Mouse (Mus musculus): ENCODE measurements around the gene Slc43a2.

The Slc43a2 gene

GRCm38 (mm10) chr11:75530325-75530724, 1.2 kb upstream of the Slc43a2 start:
- peak; percentile 92 to 93 for DNase-seq

DNA sequence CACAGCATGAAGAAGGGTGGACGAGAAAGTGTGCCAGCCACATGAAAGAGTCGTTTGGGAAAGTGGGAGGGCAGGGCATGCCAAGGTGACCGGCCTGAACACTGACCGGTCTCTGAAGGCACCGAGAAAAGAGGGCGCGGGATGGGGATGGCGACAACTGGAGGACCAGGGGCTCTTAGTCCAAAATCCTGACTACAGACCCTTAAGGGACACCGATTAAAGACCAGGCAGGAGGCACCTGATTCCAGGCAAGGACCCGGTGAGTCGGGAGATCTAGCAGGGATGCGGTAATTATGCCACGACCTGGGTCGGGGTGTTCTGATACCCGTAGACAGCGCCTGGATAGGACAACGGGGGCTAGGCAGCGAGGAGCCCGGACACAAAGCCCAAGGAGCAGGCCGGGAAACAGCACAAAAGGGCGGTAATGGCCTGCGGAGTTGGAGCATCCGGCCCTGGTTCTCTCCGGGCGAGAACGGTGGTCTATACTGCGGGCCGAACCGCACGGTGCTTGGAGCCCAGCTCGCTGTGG, 585 bp upstream of the Slc43a2 start:
- peak in 1 of 2 experiments; percentile 54 for DNase-seq

- DNase-seq = peak; percentile 52 to 74
These were observed 1.1 kb downstream of the Slc43a2 start for GRCm38 (mm10) chr11:75532340-75533277.

GRCm38 (mm10) chr11:75533314-75534015, 2.0 kb downstream of the Slc43a2 start:
- no peak for DNase-seq

DNA sequence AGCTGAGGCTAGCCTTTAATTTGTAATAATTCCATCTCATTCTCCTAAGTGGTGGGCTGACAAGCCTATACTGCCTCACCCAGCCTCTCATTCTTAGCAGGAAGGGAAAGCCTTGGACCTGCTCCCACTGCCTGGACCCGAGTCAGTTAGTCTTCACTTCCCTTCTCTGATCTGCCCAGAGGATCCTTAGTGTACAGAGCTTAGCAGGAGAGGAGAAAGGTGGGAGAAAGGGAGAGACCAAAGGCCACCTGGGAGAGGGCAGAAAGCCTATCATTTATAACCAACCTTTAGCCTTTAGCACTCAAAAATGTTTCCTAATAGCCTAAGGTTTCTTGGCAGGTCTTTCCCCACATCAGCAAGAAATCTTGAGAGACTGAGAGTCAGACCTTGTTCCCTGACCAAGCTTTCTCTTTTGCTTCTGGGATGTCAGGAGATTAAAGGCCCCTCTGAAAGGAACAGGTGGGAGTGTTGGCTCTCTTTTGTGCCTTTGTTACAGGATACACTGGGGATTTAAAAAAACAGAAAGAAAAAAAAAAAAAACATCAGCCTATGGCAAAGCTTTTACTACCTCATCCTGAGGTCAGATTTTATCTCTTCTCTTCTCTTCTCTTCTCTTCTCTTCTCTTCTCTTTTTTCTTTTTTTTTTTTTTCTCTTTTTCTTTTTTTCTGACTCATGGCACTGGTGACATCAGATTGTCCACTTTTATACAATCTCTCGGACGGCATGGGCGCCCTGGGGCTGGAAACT, 3.0 kb downstream of the Slc43a2 start:
- DNase-seq = no peak

DNA sequence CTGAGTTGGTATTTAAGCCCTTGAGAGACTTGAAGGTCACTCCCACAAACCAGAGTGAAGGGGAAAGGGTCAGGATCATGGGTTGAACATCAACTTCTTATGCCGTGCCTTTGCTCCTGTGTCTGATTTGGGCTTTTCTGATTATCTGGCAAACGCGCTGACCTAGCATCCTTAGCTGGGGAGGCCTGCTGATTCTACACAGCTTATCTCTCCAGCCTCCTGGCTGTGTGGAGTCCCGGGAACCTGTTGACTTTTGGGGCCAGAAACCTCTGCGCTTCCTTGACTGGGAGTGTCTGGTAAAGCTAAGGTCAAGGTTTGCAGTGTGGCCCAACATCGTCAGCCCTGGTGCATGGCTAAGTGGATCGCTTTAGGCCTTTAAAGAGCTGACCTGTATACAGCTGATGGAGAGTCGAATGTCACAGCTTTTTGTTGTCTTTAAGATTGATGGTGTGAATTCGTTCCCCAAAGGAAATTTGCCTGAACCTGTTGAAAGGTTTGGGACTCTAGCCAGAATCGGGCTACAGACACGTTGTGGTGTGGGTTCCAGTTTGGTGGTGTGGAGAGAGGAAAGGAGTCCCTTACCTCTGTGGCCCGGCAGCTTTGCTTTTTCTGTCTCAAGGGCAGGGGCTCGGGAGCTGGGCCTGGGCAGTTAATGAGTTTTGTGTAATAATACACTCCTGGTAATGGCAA, 3.8 kb downstream of the Slc43a2 start:
- DNase-seq = no peak

DNA sequence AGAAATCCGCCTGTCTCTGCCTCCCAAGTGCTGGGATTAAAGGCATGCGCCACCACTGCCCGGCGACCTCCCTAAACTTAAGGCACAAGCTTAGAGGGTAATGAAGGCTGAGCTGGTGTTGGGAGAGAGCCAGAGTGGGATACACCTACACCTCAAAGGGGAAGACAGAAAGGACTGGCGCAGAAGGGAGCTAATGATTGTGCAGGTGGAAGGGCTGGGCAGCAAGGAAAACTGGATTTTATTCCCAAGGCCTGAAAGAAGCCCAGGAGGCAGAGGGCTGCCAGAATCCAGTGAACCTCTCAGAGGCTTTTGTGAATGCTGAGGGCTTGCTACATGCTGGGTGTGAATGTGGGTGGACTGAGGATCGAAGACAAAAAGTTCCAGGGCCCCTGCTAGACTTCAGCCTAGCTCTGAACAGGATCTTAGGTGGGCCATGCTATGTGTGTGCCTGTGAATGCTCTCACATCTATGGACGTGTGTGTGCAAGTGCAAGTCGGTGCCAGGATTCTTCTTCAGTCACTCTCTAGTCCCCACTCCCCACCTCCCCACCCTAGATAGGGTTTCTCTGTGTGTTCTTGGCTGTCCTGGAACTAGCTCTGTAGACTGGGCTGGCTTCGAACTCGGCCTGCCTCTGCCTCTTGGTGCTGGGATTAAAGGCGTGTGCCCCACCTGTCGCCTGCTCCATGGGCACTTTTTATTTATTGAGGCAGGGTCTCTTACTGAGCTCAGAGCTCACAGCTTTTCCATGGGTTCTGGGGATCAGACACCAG, 4.9 kb downstream of the Slc43a2 start:
- no peak for DNase-seq

DNA sequence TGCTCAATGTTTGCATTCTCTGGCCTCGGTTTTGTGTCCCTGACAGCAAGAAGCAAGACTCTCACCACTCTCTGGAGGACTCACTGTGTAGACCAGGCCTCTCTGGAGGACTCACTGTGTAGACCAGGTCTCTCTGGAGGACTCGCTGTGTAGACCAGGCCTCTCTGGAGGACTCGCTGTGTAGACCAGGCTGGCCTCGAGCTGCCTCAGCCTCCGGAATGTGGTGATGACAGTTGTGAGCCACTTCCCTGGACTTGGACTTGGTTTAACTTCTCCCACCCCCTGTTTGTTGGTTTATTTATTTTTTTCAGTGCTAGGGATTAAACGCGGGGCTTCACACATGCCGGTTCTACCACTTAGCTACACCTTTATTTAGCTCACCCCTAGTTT, 5.5 kb downstream of the Slc43a2 start:
- no peak for DNase-seq

DNA sequence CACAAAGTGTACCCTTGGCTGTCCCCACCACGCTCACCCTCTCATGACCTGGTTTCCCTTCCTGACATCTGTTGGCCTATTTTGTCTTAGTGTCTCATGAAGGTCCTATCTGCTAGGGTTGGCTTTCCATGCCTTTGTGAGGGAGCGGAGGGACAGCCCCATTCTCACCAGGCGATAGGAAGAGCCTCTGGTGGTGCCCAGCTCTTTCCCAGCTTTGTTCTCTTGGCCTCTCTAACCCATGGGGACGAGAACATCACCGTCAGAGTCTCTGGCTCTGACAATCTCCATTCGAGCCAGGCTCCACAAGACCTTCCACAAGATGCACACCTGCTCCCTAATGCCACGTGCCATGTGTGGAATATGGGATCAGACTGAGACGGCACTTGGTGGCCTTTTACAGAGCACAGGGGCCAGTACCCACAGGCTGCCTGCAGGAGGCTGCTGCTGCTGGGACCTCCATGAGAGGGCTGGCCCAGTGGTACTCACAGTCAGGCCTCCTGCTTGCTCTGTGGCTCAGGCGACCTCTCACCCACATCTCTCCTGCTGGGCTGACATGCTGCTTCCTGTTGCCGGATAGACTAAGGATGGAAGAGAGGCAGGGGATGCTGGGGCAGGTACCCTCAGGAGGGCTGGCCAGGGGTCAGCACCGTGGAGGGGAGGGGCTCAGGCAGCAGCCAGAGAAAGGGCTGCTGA, 6.1 kb downstream of the Slc43a2 start:
- peak; percentile 55 to 71 for DNase-seq

DNA sequence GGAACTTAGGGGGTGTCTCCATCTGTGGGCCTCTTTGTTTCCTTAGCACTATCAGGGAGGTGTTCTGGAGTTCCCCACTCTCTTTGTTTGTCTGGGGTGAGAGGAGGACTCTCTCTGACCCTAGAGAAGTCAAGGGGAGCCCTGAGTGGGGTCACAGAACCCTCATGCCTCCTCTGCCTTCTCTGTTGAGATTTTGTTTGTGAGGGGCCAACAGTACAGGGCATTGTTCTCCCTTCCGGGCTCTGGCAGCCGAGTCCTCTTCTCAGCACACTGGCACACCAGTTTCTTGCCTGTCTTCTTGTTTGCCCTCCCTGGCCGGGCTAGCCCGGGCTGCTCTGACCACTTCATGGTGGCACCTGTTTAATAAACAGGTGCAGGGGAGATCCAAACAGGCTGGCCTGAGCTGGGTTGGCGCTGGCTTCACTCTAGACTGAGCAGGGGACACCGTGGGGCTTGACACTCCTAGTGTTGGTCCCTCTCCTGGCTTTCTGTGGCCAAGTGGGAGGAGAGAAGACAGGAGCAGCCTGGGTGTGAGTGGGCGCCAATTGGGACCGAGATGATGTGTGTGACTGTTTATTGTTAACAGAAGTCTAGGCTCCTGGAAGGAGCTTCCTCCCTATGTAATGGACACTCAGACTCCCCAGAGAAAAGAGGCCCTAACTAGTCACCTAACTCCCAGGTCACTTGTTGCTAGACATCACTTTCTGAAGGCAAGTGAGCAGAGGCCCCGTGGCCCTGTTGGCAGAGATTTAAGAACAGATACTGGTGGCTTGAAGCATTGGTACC, 6.9 kb downstream of the Slc43a2 start:
- no peak for DNase-seq

DNA sequence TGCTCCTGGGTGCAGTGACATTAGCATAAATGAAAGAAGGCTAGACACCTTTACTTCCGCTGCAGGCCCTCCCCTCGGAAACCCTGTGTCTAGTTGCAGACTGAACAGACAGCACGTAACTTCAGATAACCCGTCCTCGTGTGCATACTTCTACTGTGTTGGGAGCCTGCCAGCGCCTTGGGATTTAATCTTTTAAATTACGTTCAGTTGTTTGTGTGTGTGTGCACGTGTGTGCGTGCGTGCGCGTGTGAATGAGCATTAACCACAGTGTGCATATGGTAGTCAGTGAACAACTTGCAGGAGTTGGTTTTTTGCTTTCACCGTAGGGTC, 7.4 kb downstream of the Slc43a2 start:
- no peak for DNase-seq

- DNase-seq = no peak
These were observed 8.7 kb downstream of the Slc43a2 start for GRCm38 (mm10) chr11:75540209-75540608.

- DNase-seq = peak in 1 of 2 experiments; percentile 51
These were observed 9.5 kb downstream of the Slc43a2 start for GRCm38 (mm10) chr11:75540710-75541581.

DNA sequence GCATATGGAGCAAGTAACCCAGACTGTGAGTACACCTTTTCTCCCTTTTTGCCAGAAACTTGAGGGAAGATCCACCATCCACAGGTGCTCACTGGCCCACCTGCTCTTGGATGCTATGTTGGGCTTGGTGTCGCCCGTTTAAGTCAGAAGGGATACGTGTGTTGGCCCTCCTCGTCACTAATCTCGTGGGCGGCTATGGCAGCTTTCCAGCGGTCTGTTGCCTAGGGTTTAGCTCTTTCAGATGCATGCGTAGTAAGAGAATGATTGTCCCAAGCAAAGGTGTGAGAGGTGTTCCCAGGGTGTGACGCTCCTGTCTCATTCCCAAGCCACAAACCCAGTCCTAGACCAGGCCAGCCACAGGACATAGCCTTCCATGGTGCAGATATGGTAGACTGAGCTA, 13.2 kb downstream of the Slc43a2 start:
- DNase-seq = no peak

DNA sequence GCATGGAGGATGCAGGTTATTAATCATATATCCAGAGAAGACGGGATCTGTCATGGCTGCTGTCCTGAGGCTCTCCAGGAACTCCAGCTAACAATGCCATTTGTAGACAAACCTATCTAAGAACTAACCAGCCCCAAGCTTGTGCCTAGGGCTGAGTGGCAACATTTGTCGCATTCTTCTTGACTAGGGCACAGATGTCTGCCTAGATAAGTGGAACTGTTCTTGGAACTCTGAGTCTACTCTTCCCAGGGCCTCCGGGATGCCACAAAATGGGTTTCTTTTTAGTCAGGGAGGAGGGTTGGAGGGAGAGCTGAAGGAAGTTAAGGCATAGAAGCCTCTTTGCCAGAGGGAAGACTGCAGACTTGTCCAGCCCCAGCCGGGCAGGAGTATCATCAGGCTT, 14.6 kb downstream of the Slc43a2 start:
- no peak for DNase-seq

DNA sequence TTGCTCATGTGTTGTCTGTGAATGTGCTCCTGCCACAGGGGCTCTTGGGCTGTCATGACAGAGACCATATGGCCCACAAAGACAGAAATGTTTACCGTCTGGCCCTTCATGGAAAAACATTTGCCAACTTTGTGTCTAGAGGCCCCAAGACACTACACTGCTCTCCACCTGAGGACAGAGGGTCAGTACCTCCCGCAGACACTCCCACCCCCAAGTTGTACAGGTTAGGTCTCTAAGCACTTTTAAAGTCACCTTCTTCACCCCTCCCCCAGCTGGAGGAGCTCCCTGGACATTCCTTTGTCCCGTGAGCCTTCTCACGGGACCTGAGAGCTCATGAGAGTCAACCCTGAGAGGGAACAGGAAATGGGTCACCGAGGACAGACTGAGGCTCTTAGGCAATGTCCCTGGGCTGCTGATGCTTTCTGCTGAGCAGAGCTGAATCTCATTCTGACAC, 18.2 kb downstream of the Slc43a2 start:
- DNase-seq = no peak

DNA sequence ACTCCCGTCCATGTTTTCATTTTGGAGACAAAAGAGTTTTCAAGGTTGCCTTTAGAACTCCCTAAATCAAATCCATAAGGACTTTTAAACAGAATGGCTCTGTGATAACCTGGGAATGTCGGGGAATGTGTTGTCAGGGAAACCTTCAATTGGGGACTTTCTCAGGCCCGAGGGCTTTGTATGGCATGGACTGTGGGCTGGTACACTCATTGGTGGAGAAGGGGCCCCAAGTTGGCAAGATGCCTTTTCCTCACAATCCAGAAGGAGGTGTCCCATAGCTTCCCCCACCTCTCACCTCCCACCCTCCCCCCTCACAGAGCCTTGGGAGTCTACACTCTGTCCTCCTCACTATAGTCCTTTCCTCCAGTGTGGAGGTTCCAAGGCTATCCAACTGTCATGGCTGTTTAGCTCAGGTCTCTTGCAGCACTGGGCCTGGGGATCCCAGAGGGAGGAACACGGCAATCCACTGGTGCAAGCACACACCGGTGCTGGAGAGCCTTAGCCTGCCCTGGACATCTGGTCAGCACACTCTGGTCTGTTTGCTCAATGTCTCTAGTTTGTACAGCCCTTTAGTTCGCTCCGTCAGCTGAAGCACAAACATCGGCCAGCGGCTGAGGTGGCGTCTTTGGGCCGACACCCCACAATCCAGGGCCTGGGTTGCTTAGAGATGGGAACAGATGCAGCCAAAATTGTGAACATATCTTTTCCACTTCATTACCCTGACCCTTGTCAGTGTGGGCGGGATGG, 18.9 kb downstream of the Slc43a2 start:
- DNase-seq = no peak

DNA sequence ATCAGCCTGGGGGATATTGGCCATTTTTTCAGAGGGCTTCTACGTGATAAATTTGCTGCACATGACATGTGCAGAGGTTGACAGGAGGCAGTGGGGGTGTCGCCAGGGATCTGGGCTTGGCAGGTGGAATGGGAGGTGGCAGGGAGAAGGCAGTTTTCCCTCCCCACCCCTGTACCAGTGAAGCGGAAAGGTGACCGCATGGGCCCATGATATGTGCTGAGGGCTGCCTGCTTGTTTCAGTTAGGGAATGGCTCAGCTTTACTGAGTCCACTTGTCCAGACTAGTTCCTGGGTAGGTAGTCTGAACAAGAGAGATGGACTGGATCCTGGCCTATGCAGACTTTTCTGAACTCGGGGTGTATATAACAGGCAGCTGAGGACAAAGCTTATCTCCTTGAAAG, 19.8 kb downstream of the Slc43a2 start:
- DNase-seq = no peak

All from thymus, adult 18-20 months (tissue).